Mouse (Mus musculus) neural tube, embryonic 10.5 days (tissue): ENCODE measurements around the gene Cntn4.

Experiments
- DNase-seq: peaks from one replicate; pipeline ENCODE4 v3.0.0-alpha.2; 2017; ENCODE audit warnings: low spot score; ENCODE audit errors: extremely low spot score

Gene Cntn4

GRCm38 (mm10) chr6:106643026-106643425, 965.6 kb downstream of the Cntn4 start:
- no peak for DNase-seq

GRCm38 (mm10) chr6:106645496-106646211, 968.2 kb downstream of the Cntn4 start:
- peak; percentile 31 for DNase-seq

GRCm38 (mm10) chr6:106646945-106647344, 969.5 kb downstream of the Cntn4 start:
- DNase-seq = no peak

GRCm38 (mm10) chr6:106663780-106664651, 986.6 kb downstream of the Cntn4 start:
- DNase-seq = peak; percentile 44

GRCm38 (mm10) chr6:106675581-106675980, 998.1 kb downstream of the Cntn4 start:
- DNase-seq = no peak

- no peak for DNase-seq
These were observed 1024.5 kb downstream of the Cntn4 start for GRCm38 (mm10) chr6:106701931-106702330.

GRCm38 (mm10) chr6:106705506-106706035, 1028.1 kb downstream of the Cntn4 start:
- DNase-seq = no peak

- no peak for DNase-seq
These were observed 1048.2 kb downstream of the Cntn4 start for GRCm38 (mm10) chr6:106725642-106726041.

- no peak for DNase-seq
These were observed 1048.6 kb downstream of the Cntn4 start for GRCm38 (mm10) chr6:106726078-106726477.

GRCm38 (mm10) chr6:106727703-106728102, 1050.2 kb downstream of the Cntn4 start:
- DNase-seq = no peak

- no peak for DNase-seq
These were observed 1052.3 kb downstream of the Cntn4 start for GRCm38 (mm10) chr6:106729682-106730314.

- no peak for DNase-seq
These were observed 1055.1 kb downstream of the Cntn4 start for GRCm38 (mm10) chr6:106732563-106732962.

- DNase-seq = no peak
These were observed 1060.8 kb downstream of the Cntn4 start for GRCm38 (mm10) chr6:106738229-106738628.

GRCm38 (mm10) chr6:106740244-106740825, 1062.9 kb downstream of the Cntn4 start:
- DNase-seq = no peak

- DNase-seq = no peak
These were observed 1066.2 kb downstream of the Cntn4 start for GRCm38 (mm10) chr6:106743556-106744233.

GRCm38 (mm10) chr6:106745673-106746394, 1068.4 kb downstream of the Cntn4 start:
- DNase-seq = no peak

- DNase-seq = no peak
These were observed 1069.8 kb downstream of the Cntn4 start for GRCm38 (mm10) chr6:106747251-106747650.

GRCm38 (mm10) chr6:106747804-106748203, 1070.3 kb downstream of the Cntn4 start:
- no peak for DNase-seq
